Mouse (Mus musculus) MN1 (cell line): ENCODE results near the gene Dusp9.
A peak's percentile ranks its signal among the peaks of the same experiment; 100 is the strongest.

ENCODE experiments used
- DNase-seq: peaks from one replicate; pipeline ENCODE4 v3.0.0-alpha.2; 2016; ENCODE audit warnings: low spot score

Dusp9 gene

GRCm38 (mm10) chrX:73639255-73639675 is at the start of gene Dusp9:
Dusp9 (plus strand) TSS chrX:73639419.
- DNase-seq: peak; percentile 42

GRCm38 (mm10) chrX:73593212-73593611 is 46.0 kb upstream of the Dusp9 start:
- DNase-seq: peak; percentile 11

- no peak for DNase-seq
Measured at GRCm38 (mm10) chrX:73594451-73595121, 44.6 kb upstream of the Dusp9 start.

GRCm38 (mm10) chrX:73595297-73595938 is 43.8 kb upstream of the Dusp9 start:
- no peak for DNase-seq

- DNase-seq: no peak
Measured at GRCm38 (mm10) chrX:73601456-73601855, 37.8 kb upstream of the Dusp9 start.

- no peak for DNase-seq
Measured at GRCm38 (mm10) chrX:73613665-73614064, 25.6 kb upstream of the Dusp9 start.

GRCm38 (mm10) chrX:73615876-73616275 is 23.3 kb upstream of the Dusp9 start:
- DNase-seq: no peak

GRCm38 (mm10) chrX:73619401-73619800 is 19.8 kb upstream of the Dusp9 start:
- no peak for DNase-seq

- no peak for DNase-seq
Measured at GRCm38 (mm10) chrX:73619890-73620289, 19.3 kb upstream of the Dusp9 start.

GRCm38 (mm10) chrX:73626981-73627380 is 12.2 kb upstream of the Dusp9 start:
- DNase-seq: peak; percentile 11

- DNase-seq: no peak
Measured at GRCm38 (mm10) chrX:73635425-73635824, 3.8 kb upstream of the Dusp9 start.

GRCm38 (mm10) chrX:73637415-73637814 is 1.8 kb upstream of the Dusp9 start:
- peak; percentile 9 for DNase-seq

GRCm38 (mm10) chrX:73639901-73640469 is 766 bp downstream of the Dusp9 start:
- DNase-seq: no peak

- DNase-seq: no peak
Measured at GRCm38 (mm10) chrX:73645121-73645520, 5.9 kb downstream of the Dusp9 start.

- no peak for DNase-seq
Measured at GRCm38 (mm10) chrX:73650869-73651268, 11.7 kb downstream of the Dusp9 start.

- no peak for DNase-seq
Measured at GRCm38 (mm10) chrX:73653392-73653791, 14.2 kb downstream of the Dusp9 start.

- peak; percentile 71 for DNase-seq
Measured at GRCm38 (mm10) chrX:73654177-73654576, 15.0 kb downstream of the Dusp9 start.

GRCm38 (mm10) chrX:73655529-73655928 is 16.3 kb downstream of the Dusp9 start:
- DNase-seq: no peak

- DNase-seq: no peak
Measured at GRCm38 (mm10) chrX:73658391-73658790, 19.2 kb downstream of the Dusp9 start.

GRCm38 (mm10) chrX:73658936-73659574 is 19.8 kb downstream of the Dusp9 start:
- no peak for DNase-seq

GRCm38 (mm10) chrX:73659575-73660283 is 20.5 kb downstream of the Dusp9 start, which contains the start of gene Pnck:
Pnck (minus strand) TSS chrX:73660117.
- no peak for DNase-seq

- no peak for DNase-seq
Measured at GRCm38 (mm10) chrX:73660284-73660665, 21.1 kb downstream of the Dusp9 start.
